Mouse (Mus musculus) small intestine, adult 2 months (tissue): ENCODE results near the gene Tmem267.

Experiments used
- CTCF ChIP-seq: fragments of 200-500 bp; IDR thresholded peaks from 2 replicates; pipeline ENCODE4 v1.5.1; 2012; ENCODE audit warnings: low read depth, mild to moderate bottlenecking, control low read depth, inconsistent platforms, low read length, moderate library complexity, mixed read lengths; ENCODE audit not compliant: insufficient replicate concordance, insufficient read length; ENCODE audit errors: extremely low read depth
- POLR2A ChIP-seq: fragments of 200-500 bp; IDR thresholded peaks from 2 replicates; pipeline ENCODE4 v1.6.1; 2012; ENCODE audit warnings: low read depth, mild to moderate bottlenecking, control low read depth, inconsistent platforms, low read length, moderate library complexity

DNA sequence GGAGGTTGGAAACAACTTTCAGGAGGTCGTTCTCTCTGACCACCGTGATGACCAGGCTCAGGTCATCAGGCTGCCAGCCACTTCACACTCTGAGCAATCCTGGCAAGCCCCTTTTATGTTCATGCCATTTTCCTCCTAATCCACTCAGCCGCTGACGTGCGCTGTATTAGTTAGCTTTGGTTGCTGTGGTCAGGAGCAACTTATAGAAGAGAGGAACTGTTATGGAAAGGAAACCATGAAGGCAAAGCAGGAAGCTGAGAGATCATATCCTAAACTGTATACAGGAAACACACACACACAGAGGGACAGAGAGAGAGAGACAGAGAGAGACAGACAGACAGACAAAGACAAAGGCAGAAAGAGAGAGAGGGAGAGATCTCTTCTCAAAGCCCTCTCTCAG is 151.5 kb downstream of the Tmem267 start:
- TF ChIP-seq POLR2A, result no peak
- no peak for TF ChIP-seq CTCF
